Mouse (Mus musculus) liver, embryonic 14.5 days (tissue): ENCODE data around the gene Gpatch8.

ENCODE experiments used
- CTCF ChIP-seq: IDR thresholded peaks from 2 replicates; pipeline ENCODE4 v1.5.1; 2016; ENCODE audit warnings: antibody characterized with exemption, low read depth, control low read depth
- EP300 ChIP-seq: IDR thresholded peaks from 2 replicates; pipeline ENCODE4 v1.6.1; 2016; ENCODE audit warnings: antibody characterized with exemption, low read depth

- TF ChIP-seq CTCF: peak; percentile 99
- TF ChIP-seq EP300: no peak
These were observed 22.3 kb upstream of the Gpatch8 start for GRCm38 (mm10) chr11:102578341-102579118.
